Mouse (Mus musculus): ENCODE data around the gene Igsf21. TPM values are rescaled to one million over a fixed set of nuclear protein-coding genes. Genes with fewer than 3 reads are reported as not detected.

The Igsf21 gene
- polyA plus RNA-seq, 1 experiment from 2014 or later = 0.44 TPM

- H3K4me1 ChIP-seq (replicated peaks; ENCODE audit: control insufficient read depth, insufficient read depth, low read length) = no peaks in the 10 kb centered on the region
- no peak for ATAC-seq (replicated peaks; ENCODE audit: low FRiP score)
- H3K9me3 ChIP-seq (ENCODE audit: control insufficient read depth, low read length) = no peaks in the 10 kb centered on the region
- H3K36me3 ChIP-seq (ENCODE audit: control insufficient read depth, insufficient read depth, low read length) = no peaks in the 10 kb centered on the region
- no peak overlapping the region for H3K9ac ChIP-seq (ENCODE audit: low read depth, low read length)
- no peak for DNase-seq (ENCODE audit: low spot score)
- WGBS = 46% methylated on average over 2 of the region's 2 CpGs
- H3K27me3 ChIP-seq (replicated peaks; ENCODE audit: control insufficient read depth, insufficient read depth, low read length) = no peaks in the 10 kb centered on the region
- no peak overlapping the region for H3K4me3 ChIP-seq (ENCODE audit: low read depth, low read length)
- H3K4me2 ChIP-seq = no peak overlapping the region
- H3K27ac ChIP-seq (ENCODE audit: low read depth, low read length) = no peak overlapping the region
Observed at GRCm38 (mm10) chr4:140096283-140096682, 150.3 kb downstream of the Igsf21 start.

DNA sequence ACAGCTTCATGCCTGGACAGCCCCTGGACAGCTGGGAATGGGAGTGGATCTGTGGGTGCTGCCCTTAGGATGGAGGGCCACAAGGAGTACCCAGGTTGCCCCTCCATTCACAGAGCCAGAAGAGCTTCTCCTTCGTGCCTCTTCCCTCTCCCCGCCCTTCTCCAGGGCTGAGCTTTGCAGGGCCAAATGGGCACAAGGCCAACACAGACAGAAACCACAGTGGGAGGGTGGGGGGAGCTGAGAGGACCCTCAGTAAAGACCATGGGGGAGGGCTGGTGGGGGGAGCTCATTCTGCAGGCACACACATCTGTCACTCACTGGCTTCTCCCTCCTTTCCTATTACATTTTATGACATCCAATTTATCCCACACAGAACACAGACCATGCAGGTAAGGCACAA lies 151.7 kb downstream of the Igsf21 start:
- no peak overlapping the region for H3K9ac ChIP-seq (ENCODE audit: low read depth, low read length)
- H3K4me1 ChIP-seq (replicated peaks; ENCODE audit: control insufficient read depth, insufficient read depth, low read length) = no peaks in the 10 kb centered on the region
- no peaks in the 10 kb centered on the region for H3K36me3 ChIP-seq (ENCODE audit: control insufficient read depth, insufficient read depth, low read length)
- no peak overlapping the region for H3K4me3 ChIP-seq (ENCODE audit: low read depth, low read length)
- H3K4me2 ChIP-seq = no peak overlapping the region
- WGBS = 73% methylated on average over 2 of the region's 2 CpGs
- DNase-seq (ENCODE audit: low spot score) (no peak), ATAC-seq (replicated peaks; ENCODE audit: low FRiP score) (no peak)
- no peak overlapping the region for H3K27ac ChIP-seq (ENCODE audit: low read depth, low read length)
- no peaks in the 10 kb centered on the region for H3K27me3 ChIP-seq (replicated peaks; ENCODE audit: control insufficient read depth, insufficient read depth, low read length)
- no peaks in the 10 kb centered on the region for H3K9me3 ChIP-seq (ENCODE audit: control insufficient read depth, low read length)

DNA sequence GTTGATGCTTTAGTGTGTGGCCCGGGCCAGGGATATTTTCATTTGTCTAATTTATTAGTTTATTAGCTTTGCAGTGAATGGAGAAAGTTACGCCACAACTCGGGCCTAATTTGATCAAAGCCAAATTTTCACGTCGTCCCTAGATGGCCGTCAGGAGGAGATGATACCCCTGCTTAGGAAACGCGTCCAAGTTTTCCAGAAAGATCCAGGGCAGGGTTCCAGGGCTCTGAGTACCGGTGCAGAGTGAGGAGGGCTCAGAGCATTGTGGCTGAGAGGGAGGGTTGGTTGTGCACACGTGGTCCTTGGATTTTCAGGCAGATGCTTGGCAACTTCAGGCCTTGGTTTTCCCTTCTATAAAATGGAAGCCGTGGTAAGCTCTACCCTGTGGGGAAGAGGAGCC lies 154.2 kb downstream of the Igsf21 start:
- H3K36me3 ChIP-seq (ENCODE audit: control insufficient read depth, insufficient read depth, low read length) = no peaks in the 10 kb centered on the region
- H3K9ac ChIP-seq (ENCODE audit: low read depth, low read length) = no peak overlapping the region
- H3K4me1 ChIP-seq (replicated peaks; ENCODE audit: control insufficient read depth, insufficient read depth, low read length) = no peaks in the 10 kb centered on the region
- no peaks in the 10 kb centered on the region for H3K9me3 ChIP-seq (ENCODE audit: control insufficient read depth, low read length)
- H3K4me3 ChIP-seq (ENCODE audit: low read depth, low read length) = no peak overlapping the region
- ATAC-seq (replicated peaks; ENCODE audit: low FRiP score) (no peak), DNase-seq (ENCODE audit: low spot score) (no peak)
- H3K27ac ChIP-seq (ENCODE audit: low read depth, low read length) = no peak overlapping the region
- H3K27me3 ChIP-seq (replicated peaks; ENCODE audit: control insufficient read depth, insufficient read depth, low read length) = no peaks in the 10 kb centered on the region
- WGBS = 82% methylated on average over 11 of the region's 11 CpGs
- H3K4me2 ChIP-seq = no peak overlapping the region

DNA sequence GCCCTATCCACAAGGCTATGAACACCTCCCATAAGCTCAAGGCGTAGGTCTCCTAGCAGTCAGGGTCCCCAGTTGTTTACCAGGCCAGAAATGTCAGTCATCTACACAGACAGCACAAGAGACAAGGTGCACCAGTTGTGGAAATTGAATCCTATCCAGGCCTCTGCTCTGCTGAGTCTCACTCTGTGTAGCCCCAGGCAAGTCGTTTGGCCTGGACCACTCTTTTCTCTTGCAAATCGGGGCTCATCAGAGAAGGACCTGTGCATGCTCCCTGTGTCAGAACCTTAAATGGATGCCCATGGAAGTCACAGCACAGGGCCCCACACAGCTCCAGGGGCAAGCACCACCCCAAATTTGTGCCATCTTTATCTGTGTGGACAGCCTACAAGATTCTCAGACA lies 154.9 kb downstream of the Igsf21 start:
- H3K4me1 ChIP-seq (replicated peaks; ENCODE audit: control insufficient read depth, insufficient read depth, low read length) = no peaks in the 10 kb centered on the region
- 62% methylated on average over 3 of the region's 3 CpGs for WGBS
- H3K4me3 ChIP-seq (ENCODE audit: low read depth, low read length) = no peak overlapping the region
- no peak overlapping the region for H3K9ac ChIP-seq (ENCODE audit: low read depth, low read length)
- no peak overlapping the region for H3K4me2 ChIP-seq
- no peaks in the 10 kb centered on the region for H3K27me3 ChIP-seq (replicated peaks; ENCODE audit: control insufficient read depth, insufficient read depth, low read length)
- DNase-seq (ENCODE audit: low spot score) (no peak), ATAC-seq (replicated peaks; ENCODE audit: low FRiP score) (no peak)
- H3K36me3 ChIP-seq (ENCODE audit: control insufficient read depth, insufficient read depth, low read length) = no peaks in the 10 kb centered on the region
- H3K27ac ChIP-seq (ENCODE audit: low read depth, low read length) = no peak overlapping the region
- no peaks in the 10 kb centered on the region for H3K9me3 ChIP-seq (ENCODE audit: control insufficient read depth, low read length)

GRCm38 (mm10) chr4:140089676-140090075 lies 156.9 kb downstream of the Igsf21 start:
- DNase-seq (ENCODE audit: low spot score) (no peak), ATAC-seq (replicated peaks; ENCODE audit: low FRiP score) (no peak)
- Histone ChIP-seq H3K36me3 (ENCODE audit: control insufficient read depth, insufficient read depth, low read length) (no peaks in the 10 kb centered on the region), H3K9ac (ENCODE audit: low read depth, low read length) (no peak overlapping the region), H3K4me3 (ENCODE audit: low read depth, low read length) (no peak overlapping the region), H3K27ac (ENCODE audit: low read depth, low read length) (no peak overlapping the region), H3K27me3 (replicated peaks; ENCODE audit: control insufficient read depth, insufficient read depth, low read length) (no peaks in the 10 kb centered on the region), H3K4me1 (replicated peaks; ENCODE audit: control insufficient read depth, insufficient read depth, low read length) (no peaks in the 10 kb centered on the region), H3K4me2 (no peak overlapping the region), H3K9me3 (ENCODE audit: control insufficient read depth, low read length) (no peaks in the 10 kb centered on the region)
- 73% methylated on average over 4 of the region's 4 CpGs for WGBS

GRCm38 (mm10) chr4:140088711-140089440 lies 157.7 kb downstream of the Igsf21 start:
- H3K27ac ChIP-seq (ENCODE audit: low read depth, low read length) = no peak overlapping the region
- no peak for ATAC-seq (replicated peaks; ENCODE audit: low FRiP score)
- no peaks in the 10 kb centered on the region for H3K9me3 ChIP-seq (ENCODE audit: control insufficient read depth, low read length)
- 75% methylated on average over 12 of the region's 12 CpGs for WGBS
- H3K4me3 ChIP-seq (ENCODE audit: low read depth, low read length) = no peak overlapping the region
- no peaks in the 10 kb centered on the region for H3K27me3 ChIP-seq (replicated peaks; ENCODE audit: control insufficient read depth, insufficient read depth, low read length)
- H3K36me3 ChIP-seq (ENCODE audit: control insufficient read depth, insufficient read depth, low read length) = no peaks in the 10 kb centered on the region
- no peak for DNase-seq (ENCODE audit: low spot score)
- no peaks in the 10 kb centered on the region for H3K4me1 ChIP-seq (replicated peaks; ENCODE audit: control insufficient read depth, insufficient read depth, low read length)
- no peak overlapping the region for H3K4me2 ChIP-seq
- H3K9ac ChIP-seq (ENCODE audit: low read depth, low read length) = no peak overlapping the region

GRCm38 (mm10) chr4:140086192-140086591 lies 160.4 kb downstream of the Igsf21 start:
- Histone ChIP-seq H3K9me3 (ENCODE audit: control insufficient read depth, low read length) (no peaks in the 10 kb centered on the region), H3K27me3 (replicated peaks; ENCODE audit: control insufficient read depth, insufficient read depth, low read length) (no peaks in the 10 kb centered on the region), H3K36me3 (ENCODE audit: control insufficient read depth, insufficient read depth, low read length) (no peaks in the 10 kb centered on the region), H3K4me2 (no peak overlapping the region), H3K4me1 (replicated peaks; ENCODE audit: control insufficient read depth, insufficient read depth, low read length) (no peaks in the 10 kb centered on the region), H3K4me3 (ENCODE audit: low read depth, low read length) (no peak overlapping the region), H3K9ac (ENCODE audit: low read depth, low read length) (no peak overlapping the region), H3K27ac (ENCODE audit: low read depth, low read length) (no peak overlapping the region)
- WGBS = 56% methylated on average over 7 of the region's 7 CpGs
- DNase-seq (ENCODE audit: low spot score) (no peak), ATAC-seq (replicated peaks; ENCODE audit: low FRiP score) (no peak)

GRCm38 (mm10) chr4:140084521-140085011 lies 162.0 kb downstream of the Igsf21 start:
- Histone ChIP-seq H3K36me3 (ENCODE audit: control insufficient read depth, insufficient read depth, low read length) (no peaks in the 10 kb centered on the region), H3K4me3 (ENCODE audit: low read depth, low read length) (no peak overlapping the region), H3K9ac (ENCODE audit: low read depth, low read length) (no peak overlapping the region), H3K27ac (ENCODE audit: low read depth, low read length) (no peak overlapping the region), H3K4me2 (no peak overlapping the region), H3K4me1 (replicated peaks; ENCODE audit: control insufficient read depth, insufficient read depth, low read length) (no peaks in the 10 kb centered on the region), H3K9me3 (ENCODE audit: control insufficient read depth, low read length) (no peaks in the 10 kb centered on the region), H3K27me3 (replicated peaks; ENCODE audit: control insufficient read depth, insufficient read depth, low read length) (no peaks in the 10 kb centered on the region)
- ATAC-seq (replicated peaks; ENCODE audit: low FRiP score) (no peak), DNase-seq (ENCODE audit: low spot score) (no peak)
- 66% methylated on average over 11 of the region's 11 CpGs for WGBS

GRCm38 (mm10) chr4:140084064-140084463 lies 162.5 kb downstream of the Igsf21 start:
- Histone ChIP-seq H3K27me3 (replicated peaks; ENCODE audit: control insufficient read depth, insufficient read depth, low read length) (no peaks in the 10 kb centered on the region), H3K4me2 (no peak overlapping the region), H3K4me3 (ENCODE audit: low read depth, low read length) (no peak overlapping the region), H3K36me3 (ENCODE audit: control insufficient read depth, insufficient read depth, low read length) (no peaks in the 10 kb centered on the region), H3K9ac (ENCODE audit: low read depth, low read length) (no peak overlapping the region), H3K9me3 (ENCODE audit: control insufficient read depth, low read length) (no peaks in the 10 kb centered on the region), H3K27ac (ENCODE audit: low read depth, low read length) (no peak overlapping the region), H3K4me1 (replicated peaks; ENCODE audit: control insufficient read depth, insufficient read depth, low read length) (no peaks in the 10 kb centered on the region)
- ATAC-seq (replicated peaks; ENCODE audit: low FRiP score) (no peak), DNase-seq (ENCODE audit: low spot score) (no peak)
- WGBS = 75% methylated on average over 5 of the region's 5 CpGs
